Mouse (Mus musculus): ENCODE measurements around the gene Lima1. TPM values are rescaled to one million over a fixed set of nuclear protein-coding genes. Genes with fewer than 3 reads are reported as not detected.

Gene Lima1
- polyA plus RNA-seq (2017; shearing (Covaris generic)) = 1.6 TPM

DNA sequence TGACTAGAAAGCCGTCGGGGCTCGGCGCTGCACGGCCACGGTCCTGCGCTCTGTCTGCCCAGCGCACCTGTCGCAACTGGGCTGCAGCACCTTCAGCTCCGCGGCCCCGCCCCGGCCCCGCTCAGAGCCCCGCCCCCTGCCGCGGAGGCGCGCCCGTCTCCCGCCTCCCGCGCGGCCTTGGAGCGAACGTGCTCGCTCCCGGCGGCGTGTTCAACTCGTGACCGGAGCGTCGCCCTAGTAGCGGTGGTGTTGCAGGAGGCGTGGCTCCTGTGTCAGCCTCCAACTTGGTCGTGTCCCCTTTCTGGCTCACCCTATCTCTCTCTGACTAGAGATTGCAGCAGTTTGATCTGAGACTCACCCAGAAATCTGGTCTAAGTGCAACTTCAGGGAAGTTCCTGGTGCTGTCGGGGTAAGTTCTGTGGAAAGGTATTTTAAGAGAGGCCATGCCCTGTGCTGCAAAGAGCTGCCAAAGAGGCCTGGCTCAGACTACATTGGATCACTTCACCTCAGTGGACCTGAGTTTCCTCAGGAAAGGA lies at the start of gene Lima1:
TSS of gene Lima1 (minus strand) at position 123 of the 536 bp plus-strand sequence.

DNA sequence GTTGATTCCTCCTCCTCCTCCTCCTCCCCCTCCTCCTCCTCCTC lies 102.6 kb downstream of the Lima1 start, which contains the start of gene Cers5:
TSS of gene Cers5 (minus strand) at position 5 of the 44 bp plus-strand sequence.

Other genes with a start within 250 kb of the Lima1 start
- 21.3 TPM for gene Racgap1, start 223.8 kb downstream of the Lima1 start, polyA plus RNA-seq (2017; shearing (Covaris generic))
- gene Asic1, start 205.1 kb downstream of the Lima1 start, polyA plus RNA-seq (2017; shearing (Covaris generic)) = 1.0 TPM
- 36.9 TPM for gene Smarcd1, start 173.3 kb downstream of the Lima1 start, polyA plus RNA-seq (2017; shearing (Covaris generic))
- not detected for gene Gm17349, start 170.0 kb downstream of the Lima1 start, polyA plus RNA-seq (2017; shearing (Covaris generic))
- 0.06 TPM for gene Gpd1, start 157.9 kb downstream of the Lima1 start, polyA plus RNA-seq (2017; shearing (Covaris generic))
- 162 TPM for gene Cox14, start 149.8 kb downstream of the Lima1 start, polyA plus RNA-seq (2017; shearing (Covaris generic))
- gene Cers5, start 102.6 kb downstream of the Lima1 start, polyA plus RNA-seq (2017; shearing (Covaris generic)) = 85.7 TPM
- gene Fam186a, start 91.6 kb upstream of the Lima1 start, polyA plus RNA-seq (2017; shearing (Covaris generic)) = not detected
- 60.1 TPM for gene Larp4, start 94.6 kb upstream of the Lima1 start, polyA plus RNA-seq (2017; shearing (Covaris generic))
- gene Dip2b, start 163.2 kb upstream of the Lima1 start, polyA plus RNA-seq (2017; shearing (Covaris generic)) = 31.5 TPM